Mouse (Mus musculus) subcutaneous adipose tissue, adult 2 months (tissue): ENCODE data around the gene Usp29. TPM values are rescaled to one million over a fixed set of nuclear protein-coding genes. Genes with fewer than 3 reads are reported as not detected.

Experiments
- polyA plus RNA-seq: library from polyadenylated mRNA; depleted of rRNA; stranded (reverse); fragments of >200 nt; gene quantifications from 2 replicates; pipeline ENCODE4 v1.2.3, GENCODE M21; 2012; ENCODE audit warnings: low replicate concordance; rRNA removed

Usp29 gene
- not detected in 2 replicates for polyA plus RNA-seq

GRCm38 (mm10) chr7:6730241-6730640 lies at the start of gene Usp29, which contains the start of gene Peg3:
Gene Usp29, plus strand, starts transcription at chr7:6730578.
Gene Peg3, minus strand, starts transcription at chr7:6730431.

GRCm38 (mm10) chr7:6696241-6697045 lies 33.9 kb upstream of the Usp29 start, which contains the start of gene Zim1:
Gene Zim1, minus strand, starts transcription at chr7:6696450.

GRCm38 (mm10) chr7:6995251-6995650 lies 264.9 kb downstream of the Usp29 start, which contains the start of gene Aurkc:
Gene Aurkc, plus strand, starts transcription at chr7:6995300.

Other genes starting within 250 kb of the Usp29 start
- 0.12 TPM in 1 of 2 replicates, not detected in the other for gene Olfr5, start 243.6 kb upstream of the Usp29 start, polyA plus RNA-seq
- not detected in 2 replicates for gene Olfr1347, start 230.8 kb upstream of the Usp29 start, polyA plus RNA-seq
- gene Olfr1348, start 221.8 kb upstream of the Usp29 start, polyA plus RNA-seq = not detected in 2 replicates
- gene Olfr1349, start 207.6 kb upstream of the Usp29 start, polyA plus RNA-seq = not detected in 2 replicates
- gene Olfr1350, start 165.7 kb upstream of the Usp29 start, polyA plus RNA-seq = not detected in 2 replicates
- gene Zim1, start 34.1 kb upstream of the Usp29 start, polyA plus RNA-seq = 0.90 and 1.1 TPM in 2 replicates
- 5.9 and 14.4 TPM in 2 replicates for gene Peg3, start 147 bp upstream of the Usp29 start, polyA plus RNA-seq